Mouse (Mus musculus): ENCODE measurements around the gene Hfe.
"Not testable (repeated sequence)": the region's sequence is repeated elsewhere in the genome, so short reads cannot be mapped to it uniquely, and the experiment has no call there.

Gene Hfe

GRCm38 (mm10) chr13:23708041-23708440 is 2.6 kb downstream of the Hfe start:
- no peak for DNase-seq

DNA sequence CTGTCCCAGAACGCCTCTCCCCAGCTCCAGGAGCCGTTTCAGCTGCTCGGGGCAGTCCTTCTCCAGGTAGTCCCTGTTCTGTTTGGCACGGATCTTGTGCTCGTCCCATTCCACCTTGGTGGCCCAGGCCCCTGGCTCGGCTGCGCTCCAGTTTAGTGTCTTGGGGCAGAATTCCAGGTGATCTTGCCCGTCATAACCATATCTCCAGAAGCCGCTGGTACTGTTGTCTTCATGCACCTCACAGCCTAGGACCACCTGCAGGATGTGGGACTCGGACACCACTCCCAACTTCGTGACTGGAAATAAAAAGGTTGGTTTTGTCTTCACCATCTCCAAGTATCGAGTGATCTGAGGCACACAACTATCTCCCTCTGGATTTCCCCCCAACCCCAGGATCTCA is 3.9 kb downstream of the Hfe start:
- DNase-seq = no peak

- no peak for DNase-seq
These were observed 4.8 kb downstream of the Hfe start for GRCm38 (mm10) chr13:23705751-23706356.

- not testable (repeated sequence) for DNase-seq
These were observed 7.9 kb downstream of the Hfe start for GRCm38 (mm10) chr13:23702801-23703200.

DNA sequence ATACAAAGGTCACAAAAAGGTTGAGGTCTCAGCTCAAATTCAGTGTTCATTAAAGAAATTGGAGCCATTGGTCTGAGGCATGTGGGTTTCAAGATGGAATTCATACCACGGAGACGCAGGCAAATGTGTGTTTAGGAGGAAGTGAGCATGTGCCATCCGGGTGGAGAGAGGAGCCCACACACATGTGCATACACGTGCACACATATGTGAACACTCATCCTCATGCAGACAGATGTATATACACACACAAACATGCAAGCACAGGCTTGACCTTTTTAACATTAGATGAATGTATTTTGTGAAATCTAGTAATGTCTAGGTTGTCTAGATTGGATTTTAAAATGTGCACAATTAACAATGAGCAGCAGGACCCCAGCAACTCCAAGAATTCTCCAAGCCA is 8.4 kb downstream of the Hfe start:
- DNase-seq = no peak

DNA sequence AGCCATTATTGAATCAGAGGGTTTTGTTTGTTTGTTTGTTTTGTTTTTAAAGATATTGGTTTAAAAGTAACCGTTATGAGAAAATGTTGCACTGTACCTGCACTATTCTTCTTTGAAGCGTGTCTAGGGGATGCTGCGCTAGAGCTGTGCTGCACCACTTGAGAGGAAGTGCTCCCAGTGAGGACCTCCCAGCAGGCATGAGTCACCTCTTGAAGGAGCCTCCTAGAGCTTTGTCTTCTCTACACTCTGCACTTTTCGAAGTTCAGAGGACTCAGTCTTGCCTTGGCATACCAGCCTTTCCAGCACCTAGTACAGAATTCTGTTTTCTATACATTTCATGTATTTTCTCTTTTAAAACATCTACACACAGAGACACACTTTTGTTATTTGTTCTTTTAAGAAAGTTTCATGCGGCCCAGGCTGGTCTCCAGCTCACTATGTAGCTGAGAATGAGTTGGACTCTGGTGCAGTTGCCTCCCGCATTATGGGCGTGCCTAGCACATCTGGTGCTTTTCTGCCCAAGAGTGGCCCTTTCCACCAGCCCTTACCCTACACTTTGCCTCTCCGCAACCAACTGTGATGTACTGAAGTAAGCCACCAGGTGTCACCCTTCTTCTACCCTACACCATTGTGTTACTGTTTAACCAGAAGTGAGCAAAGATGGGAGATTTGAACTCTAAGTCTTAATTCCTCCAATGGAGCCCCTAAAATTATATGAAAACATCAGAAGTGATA is 9.7 kb downstream of the Hfe start:
- peak; percentile 34 for DNase-seq

DNA sequence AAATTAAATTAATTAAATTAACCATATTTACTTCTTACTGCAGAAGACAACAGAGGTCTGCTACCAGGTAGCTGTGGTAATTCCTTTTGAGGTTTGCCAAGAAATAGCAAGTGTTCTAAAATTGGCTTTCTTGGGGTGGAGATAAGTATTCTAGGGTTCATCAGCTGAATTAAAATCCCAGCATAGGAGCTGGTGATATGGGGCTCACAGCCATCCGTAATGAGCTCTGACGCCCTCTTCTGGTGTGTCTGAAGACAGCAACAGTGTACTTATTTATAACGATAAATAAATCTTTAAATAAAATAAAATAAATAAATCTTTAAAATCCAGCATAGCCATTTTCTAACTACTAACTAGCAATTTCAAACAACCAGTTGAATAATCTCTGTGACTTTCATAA is 10.9 kb downstream of the Hfe start:
- no peak for DNase-seq

DNA sequence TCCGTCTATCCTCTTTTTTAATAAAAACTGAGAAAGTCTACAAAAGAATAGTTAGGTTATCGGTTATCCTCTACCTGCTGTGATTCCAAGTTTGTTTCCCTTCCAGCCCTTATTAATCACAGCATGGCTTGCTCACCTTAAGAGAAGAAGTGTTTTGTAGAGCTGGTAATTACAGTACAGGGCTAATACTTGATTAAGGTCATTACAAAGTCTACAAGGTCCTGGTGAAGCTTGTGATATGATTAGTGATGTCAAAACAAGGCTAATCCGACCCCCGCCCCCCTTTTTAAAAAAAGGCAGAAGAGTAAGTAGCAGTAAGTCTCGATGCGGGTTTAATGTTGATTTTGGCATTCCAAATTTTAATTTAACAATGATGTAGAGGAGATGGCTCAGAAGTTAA is 11.7 kb downstream of the Hfe start:
- DNase-seq = no peak

GRCm38 (mm10) chr13:23698300-23698693 is 12.4 kb downstream of the Hfe start, which contains the start of gene Hist1h4c:
TSS of gene Hist1h4c (minus strand) at chr13:23698454.
- peak; percentile 93 for DNase-seq

GRCm38 (mm10) chr13:23697491-23698299 is 13.0 kb downstream of the Hfe start:
- DNase-seq = peak; percentile 46

DNA sequence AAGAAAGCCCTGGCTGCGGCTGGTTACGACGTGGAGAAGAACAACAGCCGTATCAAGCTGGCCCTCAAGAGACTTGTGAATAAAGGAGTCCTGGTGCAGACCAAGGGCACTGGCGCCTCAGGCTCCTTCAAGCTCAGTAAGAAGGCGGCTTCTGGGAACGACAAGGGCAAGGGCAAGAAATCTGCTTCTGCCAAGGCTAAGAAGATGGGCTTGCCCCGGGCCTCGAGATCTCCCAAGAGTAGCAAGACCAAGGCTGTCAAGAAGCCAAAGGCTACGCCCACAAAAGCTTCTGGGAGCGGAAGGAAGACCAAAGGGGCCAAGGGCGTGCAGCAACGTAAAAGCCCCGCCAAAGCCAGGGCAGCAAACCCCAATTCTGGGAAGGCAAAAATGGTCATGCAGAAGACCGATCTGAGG is 14.6 kb downstream of the Hfe start:
- DNase-seq = no peak

GRCm38 (mm10) chr13:23695514-23695913 is 15.1 kb downstream of the Hfe start, which contains the start of gene Hist1h1t:
TSS of gene Hist1h1t (plus strand) at chr13:23695814.
- DNase-seq = no peak

DNA sequence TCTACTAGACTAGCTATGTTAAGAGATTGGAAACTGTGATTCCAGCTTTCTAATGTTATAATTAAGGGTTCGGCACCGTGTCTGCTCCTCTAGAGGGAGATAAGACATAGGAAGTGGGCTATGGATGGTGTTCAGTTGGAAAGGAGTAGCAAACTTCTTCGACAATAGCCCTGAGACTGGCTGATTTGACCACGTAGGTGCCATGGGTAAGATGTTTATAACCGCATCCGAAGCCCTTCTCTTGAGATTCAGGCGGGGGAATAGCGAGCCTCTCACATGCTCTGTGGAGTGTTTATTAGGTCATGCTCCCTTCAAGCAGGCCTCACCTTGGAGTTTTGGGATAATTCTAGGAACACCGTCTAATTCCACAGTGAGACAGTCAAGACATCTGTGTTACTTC is 15.7 kb downstream of the Hfe start:
- no peak for DNase-seq

DNA sequence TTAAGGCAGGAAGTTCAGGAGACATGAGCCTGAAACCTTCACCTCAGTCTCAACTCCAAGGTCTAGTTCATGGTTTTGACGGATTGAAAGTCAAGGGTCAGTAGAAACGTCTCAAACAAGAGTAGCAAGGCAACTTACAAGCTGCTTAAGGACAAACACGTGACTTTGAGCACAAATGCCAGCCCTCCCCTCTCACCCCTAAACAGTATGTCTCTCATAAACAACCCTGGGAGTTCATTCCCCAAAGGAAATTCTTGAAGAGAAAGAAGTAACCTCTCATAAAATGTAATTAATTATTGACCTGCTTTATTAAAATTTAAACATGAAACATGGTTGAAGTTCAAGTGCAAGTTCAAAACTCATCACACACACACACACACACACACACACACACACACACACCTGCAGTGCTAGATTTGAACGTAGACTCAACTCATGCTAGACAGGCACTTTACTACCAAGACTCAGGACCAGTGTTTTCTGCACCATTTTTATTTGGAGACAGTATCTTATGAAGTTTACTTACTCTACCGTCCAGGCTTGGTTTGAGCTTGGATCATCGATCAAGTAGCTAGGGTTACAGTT is 16.7 kb downstream of the Hfe start:
- DNase-seq = no peak

- no peak for DNase-seq
These were observed 21.2 kb downstream of the Hfe start for GRCm38 (mm10) chr13:23689459-23689858.

DNA sequence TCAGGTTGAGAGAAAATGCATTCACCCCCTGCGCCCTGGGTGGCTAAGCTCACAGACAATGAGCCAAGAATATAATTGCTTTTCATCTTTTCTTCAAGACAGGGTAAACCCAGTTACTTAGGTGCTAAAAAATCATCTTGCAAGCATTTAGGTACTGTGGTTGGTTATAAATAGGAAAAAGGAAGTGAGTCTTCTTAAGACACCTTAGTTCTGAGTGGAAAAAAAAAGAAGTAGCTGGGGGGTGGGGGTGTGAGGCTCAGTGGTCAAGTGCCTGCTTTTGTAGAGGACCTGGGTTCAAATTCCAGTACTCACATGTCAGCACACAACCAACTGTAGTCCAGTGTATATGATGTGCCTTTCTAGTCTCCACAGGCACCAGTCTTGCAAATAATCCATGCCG is 21.7 kb downstream of the Hfe start:
- no peak for DNase-seq

- DNase-seq = no peak
These were observed 22.7 kb downstream of the Hfe start for GRCm38 (mm10) chr13:23687907-23688306.

- no peak for DNase-seq
These were observed 23.5 kb downstream of the Hfe start for GRCm38 (mm10) chr13:23687181-23687580.

- no peak for DNase-seq
These were observed 24.7 kb downstream of the Hfe start for GRCm38 (mm10) chr13:23685966-23686365.

DNA sequence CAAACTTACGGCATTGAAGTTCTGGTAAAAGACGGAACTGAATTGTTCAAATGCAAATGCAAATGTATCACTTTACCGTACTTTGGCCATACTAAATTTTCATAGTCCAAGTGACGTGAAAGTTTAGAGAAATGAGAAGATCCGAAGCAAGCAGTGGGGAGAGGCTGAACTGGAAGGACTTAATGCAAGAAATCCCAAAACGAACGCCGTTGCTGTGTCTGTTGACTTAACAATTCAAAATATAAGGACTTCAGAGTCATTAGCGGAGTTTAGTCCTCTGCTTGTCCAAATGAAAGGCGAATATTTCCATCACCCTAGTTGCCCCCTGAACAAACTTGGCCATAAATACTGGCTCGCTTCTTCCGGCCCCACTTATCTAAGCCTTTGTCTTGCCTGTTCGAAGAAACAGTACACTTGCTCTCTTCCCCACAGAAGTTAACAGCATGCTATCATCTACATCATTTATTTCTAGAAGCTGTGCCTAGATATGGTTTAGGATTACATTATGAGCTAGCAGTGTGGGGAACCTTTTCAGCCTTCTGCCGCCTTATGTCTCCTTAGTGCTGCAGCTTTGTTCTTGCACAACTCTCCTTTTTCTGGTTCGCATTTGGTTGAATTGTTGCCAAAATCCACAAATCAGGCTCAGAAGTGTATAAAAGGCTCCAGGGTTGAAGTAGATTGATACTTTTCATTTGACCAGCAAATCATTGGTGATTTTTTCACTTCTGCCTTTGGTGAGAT is 25.4 kb downstream of the Hfe start:
- no peak for DNase-seq

GRCm38 (mm10) chr13:23684295-23684945 is 26.2 kb downstream of the Hfe start:
- DNase-seq = not testable (repeated sequence)

- DNase-seq = peak; percentile 56
These were observed 26.8 kb downstream of the Hfe start, which contains the start of the genes Hist1h2ac and Hist1h2bc for GRCm38 (mm10) chr13:23683755-23684281. TSS of gene Hist1h2ac (minus strand) at chr13:23683948. TSS of gene Hist1h2bc (plus strand) at chr13:23684199.
